Mouse (Mus musculus): ENCODE measurements around the gene Fgf14.
"Not testable (repeated sequence)": the region's sequence is repeated elsewhere in the genome, so short reads cannot be mapped to it uniquely, and the experiment has no call there.

Fgf14 gene

GRCm38 (mm10) chr14:124485261-124485660 lies 191.7 kb downstream of the Fgf14 start:
- intact Hi-C loops (cut with DNase I) = no loop called here

DNA sequence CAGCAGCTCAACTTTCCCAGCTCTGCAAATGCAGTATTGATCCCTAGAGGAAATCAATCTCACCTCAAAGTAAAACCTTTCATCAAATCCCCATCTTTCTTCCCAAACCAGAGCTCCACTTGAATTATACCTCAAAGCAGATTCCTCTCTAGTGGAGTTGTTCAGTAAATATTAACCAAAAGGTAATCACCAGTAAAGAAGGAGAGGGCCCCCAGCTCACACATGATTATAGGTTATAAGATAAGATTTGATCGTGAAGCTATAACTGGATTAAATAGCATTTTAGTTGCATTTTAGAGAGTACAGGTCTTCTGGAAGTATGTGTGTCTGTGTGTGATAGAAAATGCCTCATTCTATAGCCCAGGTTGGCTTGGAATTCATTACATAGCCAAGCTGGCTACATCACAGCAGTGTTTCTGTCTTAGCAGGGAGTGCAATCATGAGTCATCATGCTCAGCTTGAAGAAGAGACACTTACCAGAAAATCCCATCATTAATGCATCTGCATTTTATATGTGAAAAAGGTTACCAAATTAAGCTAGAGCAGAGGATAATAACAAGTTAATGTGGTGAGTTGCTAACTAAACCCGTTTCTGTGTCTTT lies 202.8 kb downstream of the Fgf14 start:
- intact Hi-C loops (cut with DNase I) = no loop called here

DNA sequence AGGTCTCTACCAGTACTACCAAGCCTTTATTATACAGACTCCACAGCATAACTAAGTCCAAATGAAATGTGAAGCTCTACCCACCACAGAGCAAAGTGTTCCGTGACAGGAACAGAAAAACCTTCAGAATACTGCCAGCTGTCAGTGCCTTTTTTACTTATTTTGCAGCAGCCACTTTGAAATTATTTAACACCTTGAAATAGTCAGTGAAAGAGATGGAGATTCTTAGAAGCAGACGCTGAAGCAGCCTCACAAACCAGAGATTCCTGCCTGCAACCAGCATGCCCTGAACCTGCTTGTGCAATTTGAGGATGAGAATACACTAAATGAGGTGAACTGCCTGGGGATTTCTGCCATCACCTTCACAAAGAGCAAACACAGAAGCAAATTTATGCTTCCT lies 206.0 kb downstream of the Fgf14 start:
- intact Hi-C loops (cut with DNase I) = no loop called here

- intact Hi-C loops (cut with DNase I) = no loop called here
Measured at GRCm38 (mm10) chr14:124455120-124455519, 221.8 kb downstream of the Fgf14 start.

DNA sequence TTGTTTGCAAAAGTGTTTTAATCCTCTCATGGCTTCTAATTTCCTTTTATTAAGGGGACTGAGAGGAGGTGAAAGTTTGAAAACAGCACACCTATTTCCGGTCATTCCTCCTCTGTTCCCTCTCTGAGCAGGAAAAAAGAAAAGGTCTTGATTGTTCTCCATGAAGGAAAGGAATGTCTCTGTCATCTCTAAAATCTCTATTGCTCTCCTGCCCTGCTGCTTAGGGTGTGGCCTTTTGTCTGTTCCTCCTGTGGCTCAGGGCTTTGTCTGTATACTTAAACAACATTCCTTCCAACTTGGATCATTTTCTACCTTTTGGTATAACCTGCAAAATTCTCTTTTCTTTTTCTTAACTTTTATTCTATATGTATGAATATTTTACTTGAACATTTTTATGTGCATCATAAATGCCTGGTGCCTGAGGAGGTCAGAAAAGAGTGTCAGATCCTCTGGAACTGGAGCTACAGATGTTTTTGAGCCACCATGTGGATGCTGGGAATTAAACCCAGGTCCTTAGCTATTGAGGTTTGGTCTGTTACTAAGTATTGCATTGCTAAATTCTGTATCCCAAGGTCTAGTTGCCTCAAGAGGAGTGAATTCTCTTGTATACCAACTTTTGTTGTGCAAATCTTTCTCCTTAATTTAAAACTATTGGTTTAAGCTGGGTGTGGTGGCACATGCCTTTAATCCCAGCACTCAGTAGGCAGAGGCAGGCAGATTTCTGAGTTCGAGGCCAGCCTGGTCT lies 230.7 kb downstream of the Fgf14 start:
- intact Hi-C loops (cut with DNase I) = no loop called here

GRCm38 (mm10) chr14:124444831-124445230 lies 232.1 kb downstream of the Fgf14 start:
- intact Hi-C loops (cut with DNase I) = no loop called here

- intact Hi-C loops (cut with DNase I) = not testable (repeated sequence)
Measured at GRCm38 (mm10) chr14:124439298-124439697, 237.6 kb downstream of the Fgf14 start.

- intact Hi-C loops (cut with DNase I) = no loop called here
Measured at GRCm38 (mm10) chr14:124411890-124412289, 265.0 kb downstream of the Fgf14 start.

GRCm38 (mm10) chr14:124410945-124411344 lies 266.0 kb downstream of the Fgf14 start:
- intact Hi-C loops (cut with DNase I) = no loop called here

GRCm38 (mm10) chr14:124328391-124328790 lies 348.5 kb downstream of the Fgf14 start:
- intact Hi-C loops (cut with DNase I) = no loop called here

DNA sequence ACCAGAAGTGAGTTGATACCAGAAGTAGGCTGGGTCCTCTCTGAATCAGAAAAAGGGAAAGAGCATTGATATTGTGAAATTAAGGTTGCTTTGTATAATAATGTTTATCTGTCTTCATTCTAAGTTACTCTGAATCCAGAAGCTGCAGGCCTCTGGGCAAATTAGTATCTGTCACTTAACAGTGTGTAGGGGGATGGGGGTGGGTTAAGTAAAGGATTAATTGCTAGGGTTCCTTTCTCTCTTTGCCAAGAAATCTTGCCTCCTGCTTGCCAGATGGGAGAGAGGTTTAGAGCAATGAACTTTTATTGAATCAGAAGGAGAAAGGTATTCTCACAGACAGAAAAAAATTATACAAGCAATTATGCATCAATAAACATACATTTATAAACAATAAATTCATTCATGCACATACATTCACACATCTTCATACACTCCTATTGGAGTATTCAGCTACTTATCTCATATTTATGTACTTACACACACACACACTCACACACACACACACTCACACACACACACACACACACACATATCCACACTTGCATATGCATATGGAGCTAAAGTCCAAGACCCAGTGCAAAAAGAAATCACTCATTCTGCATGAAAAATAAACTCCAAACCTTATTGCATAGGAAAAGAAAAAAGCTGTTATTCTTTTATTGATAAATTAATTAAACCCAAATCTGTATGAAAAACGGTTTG lies 357.8 kb downstream of the Fgf14 start:
- intact Hi-C loops (cut with DNase I) = no loop called here

DNA sequence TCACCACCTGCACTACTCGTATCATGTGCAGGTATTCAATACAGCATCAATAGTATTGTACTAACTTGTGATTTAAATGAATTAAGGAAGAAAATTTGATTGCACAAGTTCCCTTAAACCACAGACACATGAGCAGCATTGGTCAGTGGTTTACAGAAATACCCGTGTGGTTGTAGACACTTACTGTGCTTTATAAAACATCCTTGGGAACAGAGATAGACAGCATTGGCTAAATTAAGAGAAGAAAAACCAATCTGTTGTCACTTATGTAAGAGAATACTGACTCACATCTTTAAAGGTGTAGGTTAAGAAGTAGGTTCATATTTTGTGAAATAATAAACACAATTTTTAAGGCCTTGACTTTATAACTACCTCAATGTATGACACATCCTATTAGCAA lies 361.4 kb downstream of the Fgf14 start:
- intact Hi-C loops (cut with DNase I) = no loop called here

DNA sequence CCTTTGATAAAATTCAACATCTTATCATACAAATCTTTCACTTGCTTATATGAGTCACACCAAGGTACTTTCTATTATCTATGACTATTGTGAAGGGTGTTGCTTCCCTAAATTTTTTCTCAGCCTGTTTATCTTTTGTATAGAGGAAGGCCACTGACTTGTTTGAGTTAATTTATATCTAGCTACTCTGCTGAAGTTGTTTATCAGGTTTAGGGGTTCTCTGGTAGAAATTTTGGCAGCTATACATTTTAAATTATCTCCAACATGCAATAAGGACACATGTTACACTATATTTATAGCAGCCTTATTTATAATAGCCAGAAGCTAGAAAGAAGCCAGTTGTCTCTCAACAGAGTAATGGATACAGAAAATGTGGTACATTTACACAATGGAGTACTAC lies 389.9 kb downstream of the Fgf14 start:
- intact Hi-C loops (cut with DNase I) = no loop called here

- intact Hi-C loops (cut with DNase I) = no loop called here
Measured at GRCm38 (mm10) chr14:124278384-124278944, 398.5 kb downstream of the Fgf14 start.

GRCm38 (mm10) chr14:124266977-124267376 lies 409.9 kb downstream of the Fgf14 start:
- intact Hi-C loops (cut with DNase I) = no loop called here

- intact Hi-C loops (cut with DNase I) = no loop called here
Measured at GRCm38 (mm10) chr14:124264541-124265059, 412.3 kb downstream of the Fgf14 start.

- intact Hi-C loops (cut with DNase I) = no loop called here
Measured at GRCm38 (mm10) chr14:124263199-124263598, 413.7 kb downstream of the Fgf14 start.

- intact Hi-C loops (cut with DNase I) = no loop called here
Measured at GRCm38 (mm10) chr14:124247517-124247916, 429.4 kb downstream of the Fgf14 start.

- intact Hi-C loops (cut with DNase I) = no loop called here
Measured at GRCm38 (mm10) chr14:124223445-124223844, 453.5 kb downstream of the Fgf14 start.

DNA sequence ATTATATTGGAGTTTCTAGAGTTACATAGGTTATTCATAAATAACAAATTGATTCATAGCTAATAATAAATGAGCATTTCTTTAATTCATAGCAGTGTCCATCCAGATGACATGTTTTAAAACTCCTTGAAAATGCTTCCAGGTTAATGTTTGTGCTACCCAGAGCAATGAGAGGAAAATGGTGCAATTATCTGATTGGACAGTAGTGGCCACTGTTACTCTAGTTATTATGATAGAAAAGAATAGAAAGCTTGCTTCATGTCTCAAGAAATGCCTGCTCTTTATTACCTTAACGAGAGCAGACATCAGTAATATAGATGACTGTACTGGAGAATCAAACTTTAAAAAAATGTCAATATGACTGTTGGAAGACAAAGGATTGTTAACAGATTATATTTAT lies 454.5 kb downstream of the Fgf14 start:
- intact Hi-C loops (cut with DNase I) = no loop called here

DNA sequence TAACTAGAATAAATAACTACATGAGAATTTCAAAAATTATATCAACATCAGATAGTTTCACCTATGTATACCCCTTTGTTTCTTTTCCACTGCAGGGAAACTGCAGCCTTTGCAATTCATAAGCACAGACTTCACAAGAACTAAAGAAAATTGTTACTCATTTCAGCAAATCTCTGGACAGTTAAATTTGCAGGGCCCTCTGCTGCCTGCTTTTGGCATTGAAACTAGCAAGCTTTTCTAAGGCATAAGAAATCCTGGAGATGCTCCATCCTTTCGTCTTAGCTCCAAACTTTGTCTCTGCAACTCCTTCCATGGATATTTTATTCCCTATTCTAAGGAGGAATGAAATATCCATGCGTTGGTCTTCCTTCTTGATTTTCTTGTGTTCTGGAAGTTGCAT lies 455.9 kb downstream of the Fgf14 start:
- intact Hi-C loops (cut with DNase I) = no loop called here

DNA sequence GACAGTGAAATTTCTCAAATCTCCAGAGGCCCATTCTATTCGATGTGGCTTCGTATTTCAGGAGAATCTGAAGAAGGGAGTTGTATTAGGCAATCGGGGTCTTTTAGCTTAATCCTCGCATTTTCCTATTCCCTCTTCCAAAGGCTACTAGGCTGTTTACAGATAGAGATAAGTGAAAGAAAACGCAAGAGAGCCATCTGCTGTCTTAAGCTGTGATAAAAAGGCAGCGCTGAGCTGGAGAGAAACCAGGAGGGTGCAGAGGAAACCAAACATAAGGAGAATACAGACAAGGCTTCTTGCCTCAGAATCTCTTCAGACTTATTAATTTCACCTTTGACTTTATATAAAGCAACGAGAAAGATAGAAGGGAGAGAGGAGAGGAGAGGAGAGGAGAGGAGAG lies 481.1 kb downstream of the Fgf14 start:
- intact Hi-C loops (cut with DNase I) = no loop called here

All from adrenal gland (tissue).